Mouse (Mus musculus): ENCODE measurements around the gene Dyrk3. TPM values are rescaled to one million over a fixed set of nuclear protein-coding genes. Genes with fewer than 3 reads are reported as not detected.
A peak's percentile ranks its signal among the peaks of the same experiment; 100 is the strongest.

Dyrk3 gene
- total and polyA plus RNA-seq, 3 experiments, result 16.9 to 52.4 (median 21.1) TPM

DNA sequence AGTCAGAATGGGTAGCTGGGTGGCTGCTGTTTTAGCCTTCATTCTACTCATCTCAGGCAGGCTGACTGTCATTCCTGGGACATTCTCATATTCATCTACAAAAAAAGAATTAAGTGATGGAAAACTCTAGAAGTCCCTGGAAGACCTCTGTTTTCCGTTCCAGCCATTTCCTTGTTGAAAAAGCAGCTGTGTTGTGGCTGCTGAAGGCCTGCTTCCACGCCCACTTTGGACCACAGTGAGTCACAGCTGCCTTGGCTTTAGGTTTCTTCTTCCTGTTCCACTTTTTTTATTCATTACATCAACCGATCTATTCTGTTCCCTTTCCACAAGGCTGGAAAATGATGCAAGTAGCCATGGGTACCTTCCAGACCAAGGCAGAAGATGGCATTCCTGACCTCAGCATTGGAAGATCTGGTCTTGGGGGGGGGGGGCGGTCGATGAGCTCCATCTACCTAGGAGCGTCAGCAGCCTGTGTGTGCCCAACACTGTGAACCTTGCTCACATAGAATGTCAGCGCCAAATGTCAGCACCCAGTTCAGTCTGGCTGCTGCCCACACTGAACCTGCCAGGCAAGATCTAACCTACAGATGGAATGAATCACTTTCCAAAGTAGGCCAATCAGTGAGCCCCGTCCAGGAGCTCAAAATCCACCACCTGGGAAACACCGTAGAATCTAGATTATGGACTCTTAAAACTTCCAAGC, 46.3 kb upstream of the Dyrk3 start:
- no peak for TF ChIP-seq GATA1 (IDR thresholded peaks at IDR 0.05; ENCODE audit: borderline replicate concordance, low read length)
- no peak for TF ChIP-seq POLR2AphosphoS5 (IDR thresholded peaks at IDR 0.05; ENCODE audit: insufficient replicate concordance, low read depth, low read length)
- no peak for TF ChIP-seq TAL1 (conservative IDR thresholded peaks at IDR 0.05; ENCODE audit: low read depth, low read length)
- no peak for TF ChIP-seq GATA2 (IDR thresholded peaks at IDR 0.05; ENCODE audit: borderline replicate concordance, low read depth, low read length)
- TF ChIP-seq CTCF (IDR thresholded peaks at IDR 0.05; ENCODE audit: low read depth, low read length), result no peak
- Histone ChIP-seq H3K36me3 (replicated peaks) (peaks cover 19% of the 10 kb centered on the region), H3K4me3 (ENCODE audit: low read depth, low read length) (no peak overlapping the region), H3K27me3 (ENCODE audit: insufficient read depth, low read length) (peaks cover 60% of the 10 kb centered on the region), H3K9me3 (replicated peaks) (no peaks in the 10 kb centered on the region), H3K4me1 (ENCODE audit: insufficient read depth, low read depth, low read length) (peaks cover 17% of the 10 kb centered on the region)
- DNase-seq (ENCODE audit: low spot score), result no peak
- ATAC-seq (ENCODE audit: extremely low read depth, insufficient number of reproducible peaks, low FRiP score, poor library complexity, severe bottlenecking), result no peak

DNA sequence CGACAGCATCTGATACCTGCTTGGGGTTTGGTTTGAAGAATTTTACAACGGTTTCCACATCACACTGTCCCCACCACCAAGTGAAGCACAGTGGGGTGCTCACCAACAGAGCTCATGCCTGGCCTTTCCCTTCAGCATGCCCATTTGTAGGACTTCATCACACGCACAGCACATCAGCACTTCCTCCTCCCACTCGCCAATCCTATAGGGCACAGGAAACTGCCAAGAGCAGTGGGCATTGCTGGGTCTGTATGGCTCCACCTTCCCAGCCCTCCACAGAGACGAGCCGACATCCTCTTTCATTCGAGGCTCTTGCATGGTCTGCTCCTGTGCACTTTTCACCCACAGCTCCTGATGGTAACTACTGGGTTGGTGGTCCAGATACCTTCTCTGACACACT, 45.1 kb upstream of the Dyrk3 start:
- ATAC-seq (ENCODE audit: extremely low read depth, insufficient number of reproducible peaks, low FRiP score, poor library complexity, severe bottlenecking) (no peak), DNase-seq (ENCODE audit: low spot score) (no peak)
- Histone ChIP-seq H3K4me1 (ENCODE audit: insufficient read depth, low read depth, low read length) (peaks cover 13% of the 10 kb centered on the region), H3K36me3 (replicated peaks) (peaks cover 27% of the 10 kb centered on the region), H3K27me3 (ENCODE audit: insufficient read depth, low read length) (peaks cover 48% of the 10 kb centered on the region), H3K9me3 (replicated peaks) (no peaks in the 10 kb centered on the region), H3K4me3 (ENCODE audit: low read depth, low read length) (no peak overlapping the region)
- TF ChIP-seq TAL1 (conservative IDR thresholded peaks at IDR 0.05; ENCODE audit: low read depth, low read length) (no peak), CTCF (IDR thresholded peaks at IDR 0.05; ENCODE audit: low read depth, low read length) (no peak), GATA1 (IDR thresholded peaks at IDR 0.05; ENCODE audit: borderline replicate concordance, low read length) (no peak), GATA2 (IDR thresholded peaks at IDR 0.05; ENCODE audit: borderline replicate concordance, low read depth, low read length) (no peak), POLR2AphosphoS5 (IDR thresholded peaks at IDR 0.05; ENCODE audit: insufficient replicate concordance, low read depth, low read length) (no peak)

DNA sequence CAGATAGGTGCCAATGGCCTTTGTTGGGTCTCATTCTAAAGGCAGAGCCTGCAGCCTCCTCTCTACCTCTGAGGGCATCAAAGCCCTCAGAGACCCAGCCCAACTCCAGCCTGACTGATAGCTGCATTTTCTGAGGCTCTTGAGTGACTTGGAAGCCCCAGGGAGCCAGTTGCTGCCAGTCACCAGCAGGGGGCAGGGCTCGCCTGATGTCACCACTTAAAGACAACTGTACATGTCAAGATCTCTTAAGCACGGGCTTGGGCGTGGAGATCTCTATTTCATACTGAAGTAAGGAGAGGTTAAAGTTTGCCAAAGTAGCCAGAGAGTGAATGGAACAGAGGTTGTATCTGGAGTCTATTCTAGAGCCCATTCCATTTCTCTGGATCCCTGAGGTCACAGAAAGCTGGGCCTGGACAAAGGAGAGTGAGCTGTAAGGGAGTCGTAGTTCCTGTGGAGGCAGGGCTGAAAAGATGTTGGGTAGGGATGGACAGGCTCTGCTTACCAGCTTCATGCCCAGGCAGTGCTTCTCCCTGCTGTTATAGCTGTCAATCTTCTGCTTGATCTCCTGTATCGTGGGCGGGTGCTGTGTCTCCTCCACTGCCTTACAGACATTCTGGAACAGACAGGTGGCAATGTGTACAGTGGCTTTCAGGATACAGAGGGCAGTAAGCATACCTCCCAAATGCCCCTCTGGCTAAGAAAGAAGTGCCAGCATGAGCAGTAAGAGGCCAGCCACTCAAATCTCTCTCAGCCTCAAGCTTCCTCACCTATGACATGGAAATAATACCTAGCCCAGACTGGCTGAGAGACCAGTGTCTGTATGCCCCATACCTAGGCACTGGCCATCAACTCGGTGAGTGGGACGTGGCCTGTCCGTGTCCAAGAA, 43.7 kb upstream of the Dyrk3 start:
- Histone ChIP-seq H3K9me3 (replicated peaks) (no peaks in the 10 kb centered on the region), H3K4me1 (ENCODE audit: insufficient read depth, low read depth, low read length) (peaks cover 13% of the 10 kb centered on the region), H3K36me3 (replicated peaks) (peaks cover 40% of the 10 kb centered on the region), H3K4me3 (ENCODE audit: low read depth, low read length) (no peak overlapping the region), H3K27me3 (ENCODE audit: insufficient read depth, low read length) (peaks cover 35% of the 10 kb centered on the region)
- peak; percentile 31; the same call in 1 of the 2 replicates for ATAC-seq (ENCODE audit: extremely low read depth, insufficient number of reproducible peaks, low FRiP score, poor library complexity, severe bottlenecking)
- DNase-seq (ENCODE audit: low spot score), result peak; percentile 68
- TF ChIP-seq CTCF (IDR thresholded peaks at IDR 0.05; ENCODE audit: low read depth, low read length), result peak; percentile 93
- no peak for TF ChIP-seq GATA1 (IDR thresholded peaks at IDR 0.05; ENCODE audit: borderline replicate concordance, low read length)
- TF ChIP-seq TAL1 (conservative IDR thresholded peaks at IDR 0.05; ENCODE audit: low read depth, low read length), result no peak
- TF ChIP-seq POLR2AphosphoS5 (IDR thresholded peaks at IDR 0.05; ENCODE audit: insufficient replicate concordance, low read depth, low read length), result no peak
- no peak for TF ChIP-seq GATA2 (IDR thresholded peaks at IDR 0.05; ENCODE audit: borderline replicate concordance, low read depth, low read length)

DNA sequence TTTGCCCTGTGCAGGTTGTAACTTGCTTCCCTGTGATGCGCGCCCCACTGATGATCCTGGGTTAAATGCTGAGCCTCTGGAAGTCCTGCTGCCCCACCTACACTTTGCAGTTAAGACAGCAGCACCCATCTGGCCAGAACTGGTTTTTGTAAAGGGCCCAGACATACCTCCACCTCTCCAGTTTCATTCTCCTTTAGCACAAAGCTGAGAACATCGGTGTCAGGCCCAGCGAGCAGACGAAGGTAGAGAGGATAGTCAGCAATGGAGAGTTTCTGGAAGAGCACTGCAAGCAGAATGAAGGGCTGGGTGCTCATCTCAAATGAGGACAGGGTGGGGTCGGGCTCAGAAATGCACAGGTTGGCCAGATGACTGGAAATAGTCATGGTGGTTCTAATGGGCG, 42.2 kb upstream of the Dyrk3 start:
- TF ChIP-seq CTCF (IDR thresholded peaks at IDR 0.05; ENCODE audit: low read depth, low read length) (no peak), TAL1 (conservative IDR thresholded peaks at IDR 0.05; ENCODE audit: low read depth, low read length) (no peak), GATA2 (IDR thresholded peaks at IDR 0.05; ENCODE audit: borderline replicate concordance, low read depth, low read length) (no peak), POLR2AphosphoS5 (IDR thresholded peaks at IDR 0.05; ENCODE audit: insufficient replicate concordance, low read depth, low read length) (no peak), GATA1 (IDR thresholded peaks at IDR 0.05; ENCODE audit: borderline replicate concordance, low read length) (no peak)
- no peak for DNase-seq (ENCODE audit: low spot score)
- Histone ChIP-seq H3K27me3 (ENCODE audit: insufficient read depth, low read length) (peaks cover 22% of the 10 kb centered on the region), H3K4me3 (ENCODE audit: low read depth, low read length) (no peak overlapping the region), H3K36me3 (replicated peaks) (peaks cover 55% of the 10 kb centered on the region), H3K4me1 (ENCODE audit: insufficient read depth, low read depth, low read length) (peaks cover 11% of the 10 kb centered on the region), H3K9me3 (replicated peaks) (no peaks in the 10 kb centered on the region)
- no peak for ATAC-seq (ENCODE audit: extremely low read depth, insufficient number of reproducible peaks, low FRiP score, poor library complexity, severe bottlenecking)

DNA sequence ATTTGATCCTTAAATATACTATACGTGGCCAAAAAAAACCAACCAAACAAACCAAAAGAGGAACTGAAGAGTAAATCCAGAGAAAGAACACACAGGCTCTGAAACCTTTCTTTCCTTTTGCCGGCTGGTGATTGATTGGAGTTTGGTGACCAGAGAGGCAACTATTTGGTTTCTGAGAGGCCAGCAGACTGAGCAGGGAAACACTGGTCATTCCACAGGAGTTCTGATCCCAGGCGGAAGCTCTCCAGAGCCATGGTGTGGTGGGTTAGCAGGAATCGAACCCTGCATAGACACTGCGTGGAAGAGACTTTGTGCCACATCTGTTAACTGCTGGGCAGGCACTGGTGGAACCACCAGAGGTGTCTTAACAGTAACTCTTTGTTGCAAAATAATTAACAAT, 39.9 kb upstream of the Dyrk3 start:
- ATAC-seq (ENCODE audit: extremely low read depth, insufficient number of reproducible peaks, low FRiP score, poor library complexity, severe bottlenecking) (no peak), DNase-seq (ENCODE audit: low spot score) (no peak)
- H3K9me3 ChIP-seq (replicated peaks), result no peaks in the 10 kb centered on the region
- H3K4me3 ChIP-seq (ENCODE audit: low read depth, low read length), result no peak overlapping the region
- TF ChIP-seq GATA2 (IDR thresholded peaks at IDR 0.05; ENCODE audit: borderline replicate concordance, low read depth, low read length), result no peak
- no peak for TF ChIP-seq TAL1 (conservative IDR thresholded peaks at IDR 0.05; ENCODE audit: low read depth, low read length)
- TF ChIP-seq GATA1 (IDR thresholded peaks at IDR 0.05; ENCODE audit: borderline replicate concordance, low read length), result no peak
- TF ChIP-seq CTCF (IDR thresholded peaks at IDR 0.05; ENCODE audit: low read depth, low read length), result no peak
- no peak for TF ChIP-seq POLR2AphosphoS5 (IDR thresholded peaks at IDR 0.05; ENCODE audit: insufficient replicate concordance, low read depth, low read length)
- H3K27me3 ChIP-seq (ENCODE audit: insufficient read depth, low read length), result peaks cover 9% of the 10 kb centered on the region
- peaks cover 9% of the 10 kb centered on the region for H3K4me1 ChIP-seq (ENCODE audit: insufficient read depth, low read depth, low read length)
- H3K36me3 ChIP-seq (replicated peaks), result peaks cover 78% of the 10 kb centered on the region

DNA sequence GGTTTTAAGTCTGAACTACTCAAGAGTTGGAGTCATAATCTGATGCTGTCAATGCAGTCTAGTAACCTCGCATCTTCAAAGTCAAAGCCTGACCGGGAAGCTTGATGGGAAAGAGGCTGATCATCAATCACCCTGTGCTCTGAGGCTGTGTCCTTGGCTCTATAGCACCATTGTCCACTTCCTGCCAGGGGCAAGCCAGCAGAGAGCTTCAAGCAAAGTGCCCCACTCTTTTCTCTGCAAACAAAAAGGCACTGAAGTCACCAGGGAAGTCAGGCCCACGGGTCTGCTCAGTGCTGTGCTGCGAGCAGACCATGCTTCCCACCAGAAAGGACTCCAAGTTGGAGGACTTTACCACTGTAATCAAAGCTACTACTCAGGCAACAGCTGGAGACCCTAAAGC, 39.1 kb upstream of the Dyrk3 start:
- no peak for DNase-seq (ENCODE audit: low spot score)
- no peaks in the 10 kb centered on the region for H3K9me3 ChIP-seq (replicated peaks)
- H3K36me3 ChIP-seq (replicated peaks), result peaks cover 86% of the 10 kb centered on the region
- TF ChIP-seq GATA1 (IDR thresholded peaks at IDR 0.05; ENCODE audit: borderline replicate concordance, low read length) (no peak), TAL1 (conservative IDR thresholded peaks at IDR 0.05; ENCODE audit: low read depth, low read length) (no peak), GATA2 (IDR thresholded peaks at IDR 0.05; ENCODE audit: borderline replicate concordance, low read depth, low read length) (no peak), CTCF (IDR thresholded peaks at IDR 0.05; ENCODE audit: low read depth, low read length) (no peak), POLR2AphosphoS5 (IDR thresholded peaks at IDR 0.05; ENCODE audit: insufficient replicate concordance, low read depth, low read length) (no peak)
- no peak for ATAC-seq (ENCODE audit: extremely low read depth, insufficient number of reproducible peaks, low FRiP score, poor library complexity, severe bottlenecking)
- H3K27me3 ChIP-seq (ENCODE audit: insufficient read depth, low read length), result 0 out of 2 replicates have a peak, but pooled peaks cover under 1% of the 10 kb centered on the region
- no peak overlapping the region for H3K4me3 ChIP-seq (ENCODE audit: low read depth, low read length)
- peaks cover 7% of the 10 kb centered on the region for H3K4me1 ChIP-seq (ENCODE audit: insufficient read depth, low read depth, low read length)
